Mouse (Mus musculus): ENCODE measurements around the gene Arhgap23. TPM values are rescaled to one million over a fixed set of nuclear protein-coding genes. Genes with fewer than 3 reads are reported as not detected.

Arhgap23 gene
- total and polyA plus RNA-seq, 2 experiments: 2.8 to 13.6 TPM

DNA sequence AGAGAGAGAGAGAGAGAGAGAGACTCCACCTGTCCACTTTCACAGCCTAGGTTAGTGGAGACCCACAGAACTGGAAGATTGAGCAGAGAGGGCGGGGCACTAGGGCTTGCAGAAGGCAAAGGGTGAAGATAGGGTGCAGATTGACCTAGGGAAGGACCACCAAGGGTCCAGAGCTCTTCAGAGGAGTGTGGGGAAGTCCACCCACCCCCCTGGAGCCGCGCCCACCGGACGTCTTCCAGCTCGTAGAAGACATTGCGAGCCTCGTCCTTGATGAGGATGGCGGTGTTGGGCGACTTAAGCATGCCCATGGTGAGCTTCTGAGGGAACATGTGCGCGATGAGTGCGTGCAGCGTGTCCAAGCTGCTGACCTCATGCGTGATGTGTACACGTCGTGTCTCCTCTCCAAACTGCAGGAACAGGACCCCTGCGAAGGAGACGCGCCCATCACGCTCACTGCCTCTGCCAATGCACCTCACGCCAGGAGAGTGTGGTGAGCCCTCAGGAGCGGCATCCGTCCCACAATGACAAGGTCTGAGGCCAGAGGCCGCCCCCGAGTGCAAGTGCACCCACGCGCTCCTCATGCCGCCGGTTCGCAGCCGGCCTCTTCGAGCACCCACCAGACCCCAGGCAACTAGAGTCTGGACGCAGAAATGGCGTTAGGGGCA lies 120.9 kb downstream of the Arhgap23 start:
- Histone ChIP-seq H3K79me2 (ENCODE audit: control insufficient read depth, insufficient read depth, low read length) (no peaks in the 10 kb centered on the region), H3K9ac (ENCODE audit: low read depth, low read length) (no peak overlapping the region), H3K4me1 (ENCODE audit: control insufficient read depth, insufficient read depth, low read length) (peaks cover 10% of the 10 kb centered on the region), H3K27me3 (ENCODE audit: control insufficient read depth, insufficient read depth, low read length) (peaks cover 15% of the 10 kb centered on the region), H3K4me3 (ENCODE audit: insufficient read depth, low read depth, low read length) (no peak overlapping the region), H3K27ac (replicated peaks; ENCODE audit: insufficient read depth, low read depth, low read length) (no peak overlapping the region), H3K36me3 (ENCODE audit: control insufficient read depth, insufficient read depth, low read length) (no peaks in the 10 kb centered on the region)
- DNase-seq (ENCODE audit: extremely low read depth, low read depth, low spot score): no peak
- TF ChIP-seq CTCF (IDR thresholded peaks at IDR 0.05; ENCODE audit: low read depth, low read length) (no peak), POLR2A (IDR thresholded peaks at IDR 0.05; ENCODE audit: extremely low read depth, insufficient read depth, low read length) (no peak)
- 16% methylated on average over 35 of the region's 35 CpGs for WGBS

DNA sequence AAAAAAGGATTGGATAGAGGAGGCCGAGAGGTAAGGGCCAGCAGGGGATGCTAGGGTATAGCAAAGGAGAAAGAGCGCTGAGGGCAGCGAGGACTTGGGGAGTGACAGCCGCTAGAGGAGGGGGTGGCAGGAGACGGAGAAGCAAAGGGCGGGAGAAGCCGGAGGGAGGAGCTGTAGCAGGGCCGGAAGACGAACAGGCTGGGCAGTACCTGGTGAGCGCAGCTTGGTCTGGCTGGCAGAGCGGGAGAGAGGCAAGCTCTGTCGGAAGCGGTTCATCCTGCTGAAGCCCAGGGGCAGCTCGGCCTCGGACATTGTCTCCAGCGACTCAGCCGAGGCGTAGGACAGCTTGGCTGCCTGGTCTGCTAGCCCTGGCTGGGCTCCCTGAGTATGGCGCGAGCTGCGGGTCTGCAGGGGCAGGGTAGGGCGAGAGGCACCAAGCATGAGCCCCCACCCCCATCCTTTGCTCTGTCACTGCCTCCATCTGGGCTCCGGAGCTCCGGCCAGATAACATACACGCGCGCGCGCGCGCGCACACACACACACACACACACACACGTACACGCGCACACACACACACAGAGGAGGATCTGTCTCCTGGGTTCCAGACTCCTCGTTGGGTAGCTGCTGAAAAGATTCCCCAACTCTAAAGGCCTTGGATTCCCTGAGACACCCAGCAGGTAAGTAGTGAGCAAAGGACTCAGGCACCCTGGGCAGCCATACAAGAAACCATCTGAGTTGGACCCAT lies 121.7 kb downstream of the Arhgap23 start:
- 5% methylated on average over 36 of the region's 36 CpGs for WGBS
- Histone ChIP-seq H3K4me3 (ENCODE audit: insufficient read depth, low read depth, low read length) (no peak overlapping the region), H3K9ac (ENCODE audit: low read depth, low read length) (no peak overlapping the region), H3K36me3 (ENCODE audit: control insufficient read depth, insufficient read depth, low read length) (no peaks in the 10 kb centered on the region), H3K79me2 (ENCODE audit: control insufficient read depth, insufficient read depth, low read length) (no peaks in the 10 kb centered on the region), H3K4me1 (ENCODE audit: control insufficient read depth, insufficient read depth, low read length) (peaks cover 8% of the 10 kb centered on the region), H3K27me3 (ENCODE audit: control insufficient read depth, insufficient read depth, low read length) (peaks cover 15% of the 10 kb centered on the region), H3K27ac (replicated peaks; ENCODE audit: insufficient read depth, low read depth, low read length) (no peak overlapping the region)
- no peak for TF ChIP-seq CTCF (IDR thresholded peaks at IDR 0.05; ENCODE audit: low read depth, low read length)
- TF ChIP-seq POLR2A (IDR thresholded peaks at IDR 0.05; ENCODE audit: extremely low read depth, insufficient read depth, low read length): no peak
- no peak for DNase-seq (ENCODE audit: extremely low read depth, low read depth, low spot score)

DNA sequence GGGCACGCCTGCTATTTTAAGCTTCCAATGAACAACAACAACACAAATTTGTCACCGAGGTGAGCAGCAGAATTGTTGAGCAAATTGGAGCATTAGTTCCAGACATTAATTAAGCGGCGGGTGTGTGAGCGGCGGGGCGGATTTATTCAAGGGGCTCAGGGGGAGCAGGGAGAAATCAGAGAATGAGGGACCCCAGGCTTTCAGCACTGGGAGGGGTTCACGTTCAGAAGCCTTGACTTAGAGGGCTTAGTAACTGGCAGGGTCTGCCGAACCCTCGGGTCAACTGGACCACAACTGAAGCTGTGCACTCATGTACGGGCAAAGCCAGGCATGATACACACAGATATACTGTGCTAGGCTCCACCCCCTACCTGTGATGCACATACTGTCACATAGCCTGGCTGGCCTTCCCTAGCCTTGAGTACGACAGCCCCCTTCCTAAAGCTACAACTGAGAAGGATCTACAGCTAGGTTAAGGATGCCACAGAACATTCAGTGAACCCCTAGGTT lies 122.3 kb downstream of the Arhgap23 start:
- no peak for DNase-seq (ENCODE audit: extremely low read depth, low read depth, low spot score)
- WGBS: 63% methylated on average over 12 of the region's 12 CpGs
- peaks cover 15% of the 10 kb centered on the region for H3K27me3 ChIP-seq (ENCODE audit: control insufficient read depth, insufficient read depth, low read length)
- H3K36me3 ChIP-seq (ENCODE audit: control insufficient read depth, insufficient read depth, low read length): no peaks in the 10 kb centered on the region
- H3K27ac ChIP-seq (replicated peaks; ENCODE audit: insufficient read depth, low read depth, low read length): no peak overlapping the region
- H3K79me2 ChIP-seq (ENCODE audit: control insufficient read depth, insufficient read depth, low read length): no peaks in the 10 kb centered on the region
- TF ChIP-seq POLR2A (IDR thresholded peaks at IDR 0.05; ENCODE audit: extremely low read depth, insufficient read depth, low read length) (no peak), CTCF (IDR thresholded peaks at IDR 0.05; ENCODE audit: low read depth, low read length) (no peak)
- H3K9ac ChIP-seq (ENCODE audit: low read depth, low read length): no peak overlapping the region
- H3K4me1 ChIP-seq (ENCODE audit: control insufficient read depth, insufficient read depth, low read length): peaks cover 1% of the 10 kb centered on the region; the same call in 1 of the 2 replicates
- no peak overlapping the region for H3K4me3 ChIP-seq (ENCODE audit: insufficient read depth, low read depth, low read length)

DNA sequence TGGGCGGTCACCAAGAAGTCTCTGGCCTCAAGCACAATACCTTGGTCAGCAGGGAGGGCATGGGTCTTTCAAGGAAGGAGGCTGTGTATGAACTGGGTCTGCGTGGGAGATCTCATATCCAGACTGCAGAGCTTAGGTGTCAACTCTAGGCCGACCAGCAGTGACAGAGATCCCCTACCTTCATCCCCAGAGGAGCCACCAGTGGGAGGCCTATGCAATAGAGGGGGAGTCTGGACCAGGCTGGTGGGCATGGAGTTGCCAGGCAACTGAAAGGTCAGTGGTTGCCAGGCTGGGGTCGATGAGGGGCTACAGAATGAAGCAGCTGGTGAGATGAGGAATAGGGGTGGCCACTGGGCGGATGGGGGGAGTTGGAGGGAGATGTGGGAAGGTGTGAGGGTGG lies 124.3 kb downstream of the Arhgap23 start:
- Histone ChIP-seq H3K4me3 (ENCODE audit: insufficient read depth, low read depth, low read length) (no peak overlapping the region), H3K27ac (replicated peaks; ENCODE audit: insufficient read depth, low read depth, low read length) (no peak overlapping the region), H3K79me2 (ENCODE audit: control insufficient read depth, insufficient read depth, low read length) (no peaks in the 10 kb centered on the region), H3K4me1 (ENCODE audit: control insufficient read depth, insufficient read depth, low read length) (no peaks in the 10 kb centered on the region; the same call in 1 of the 2 replicates), H3K27me3 (ENCODE audit: control insufficient read depth, insufficient read depth, low read length) (peaks cover 11% of the 10 kb centered on the region), H3K36me3 (ENCODE audit: control insufficient read depth, insufficient read depth, low read length) (no peaks in the 10 kb centered on the region), H3K9ac (ENCODE audit: low read depth, low read length) (no peak overlapping the region)
- DNase-seq (ENCODE audit: extremely low read depth, low read depth, low spot score): no peak
- TF ChIP-seq CTCF (IDR thresholded peaks at IDR 0.05; ENCODE audit: low read depth, low read length) (no peak), POLR2A (IDR thresholded peaks at IDR 0.05; ENCODE audit: extremely low read depth, insufficient read depth, low read length) (no peak)
- 71% methylated on average over 5 of the region's 5 CpGs for WGBS

DNA sequence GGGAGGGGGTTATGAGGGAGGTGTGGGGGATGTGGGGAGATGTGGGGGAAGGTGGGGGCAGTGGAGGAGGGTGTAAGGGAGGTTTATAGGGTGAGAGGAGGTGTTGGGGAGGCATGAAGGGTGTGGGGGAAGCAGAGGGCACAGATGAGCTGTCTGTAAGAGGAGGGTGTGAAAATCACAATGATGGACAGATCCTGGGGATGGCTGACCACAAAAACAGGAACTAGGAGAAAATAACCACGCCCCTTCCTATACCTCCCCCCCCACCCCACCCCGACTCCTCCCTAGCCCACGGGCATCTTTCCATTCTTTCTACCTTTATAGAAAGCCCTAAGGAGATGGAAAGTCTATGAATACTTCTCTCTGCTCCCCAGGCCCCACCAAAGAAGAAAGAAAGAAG lies 124.8 kb downstream of the Arhgap23 start:
- Histone ChIP-seq H3K9ac (ENCODE audit: low read depth, low read length) (no peak overlapping the region), H3K27me3 (ENCODE audit: control insufficient read depth, insufficient read depth, low read length) (peaks cover 6% of the 10 kb centered on the region)
- 51% methylated on average over 3 of the region's 3 CpGs for WGBS

More for the DNA sequence above, 124.8 kb downstream of the Arhgap23 start:
- Histone ChIP-seq H3K36me3 (ENCODE audit: control insufficient read depth, insufficient read depth, low read length) (no peaks in the 10 kb centered on the region), H3K4me3 (ENCODE audit: insufficient read depth, low read depth, low read length) (no peak overlapping the region), H3K79me2 (ENCODE audit: control insufficient read depth, insufficient read depth, low read length) (no peaks in the 10 kb centered on the region), H3K27ac (replicated peaks; ENCODE audit: insufficient read depth, low read depth, low read length) (no peak overlapping the region), H3K4me1 (ENCODE audit: control insufficient read depth, insufficient read depth, low read length) (no peaks in the 10 kb centered on the region)
- no peak for DNase-seq (ENCODE audit: extremely low read depth, low read depth, low spot score)
- TF ChIP-seq POLR2A (IDR thresholded peaks at IDR 0.05; ENCODE audit: extremely low read depth, insufficient read depth, low read length): no peak
- TF ChIP-seq CTCF (IDR thresholded peaks at IDR 0.05; ENCODE audit: low read depth, low read length): no peak

Data from liver, adult 2 months (tissue).